Mouse (Mus musculus) heart, postnatal 36 days (tissue): ENCODE measurements around the gene Tmed1. TPM values are rescaled to one million over a fixed set of nuclear protein-coding genes. Genes with fewer than 3 reads are reported as not detected.
A peak's percentile ranks its signal among the peaks of the same experiment; 100 is the strongest.
"Not testable (repeated sequence)": the region's sequence is repeated elsewhere in the genome, so short reads cannot be mapped to it uniquely, and the experiment has no call there.

Experiments
- DNase-seq, 2 experiments: peaks; one replicate each; pipeline ENCODE4 v3.0.0; 2021 to 2022
- intact Hi-C: fragments of 180-260 bp; cut with DNase I; formaldehyde crosslinking; loops from one replicate; pipeline ENCODE4 v1.15.1; 2025
- microRNA-seq, 2 experiments: library from miRNA; unstranded; fragments of <30 nt; microRNA quantifications; one replicate each; pipeline ENCODE4 v1.2.0; 2021; ENCODE audit warnings: borderline number of aligned reads in 2 of 2
- total RNA-seq, 2 experiments: library from RNA; stranded (reverse); gene quantifications; 2 replicates each; pipeline ENCODE4 v1.2.3; 2021

The Tmed1 gene
- total RNA-seq, 2 experiments from 2014 or later = 44.9 to 46.9 TPM

GRCm38 (mm10) chr9:21484065-21484464 lies 26.0 kb downstream of the Tmed1 start:
- intact Hi-C loops = no loop called here

GRCm38 (mm10) chr9:21477707-21478106 lies 32.3 kb downstream of the Tmed1 start:
- intact Hi-C loops = no loop called here
- no peak for DNase-seq

More at GRCm38 (mm10) chr9:21484065-21484464, 26.0 kb downstream of the Tmed1 start:
- no peak for DNase-seq

DNA sequence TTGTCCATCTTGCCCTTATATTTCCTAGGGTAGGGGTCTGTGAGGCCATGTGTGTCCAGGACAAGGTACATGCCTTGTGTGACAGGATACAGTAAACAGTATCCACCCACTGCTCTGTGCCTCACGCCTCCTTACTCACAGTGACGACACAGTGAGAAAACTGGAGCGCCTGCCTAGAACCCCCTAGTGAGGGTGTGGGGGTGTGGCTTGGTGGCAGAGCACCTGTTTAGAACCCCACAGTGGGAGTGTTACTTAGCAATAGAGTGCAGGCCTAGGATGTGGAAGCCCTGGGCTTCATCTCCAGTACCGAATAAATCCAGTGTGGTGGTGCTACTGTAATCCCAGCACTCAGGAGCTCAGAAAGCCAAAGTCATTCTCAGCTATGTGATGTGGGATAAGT lies 37.1 kb downstream of the Tmed1 start:
- intact Hi-C loops = no loop called here
- DNase-seq = no peak

GRCm38 (mm10) chr9:21469032-21470024 lies 40.7 kb downstream of the Tmed1 start:
- intact Hi-C loops = loop anchor here (1.0 to 5.0 kb wide), 3 partner anchors 58 to 157 kb away; partner anchors contain the start of genes Ap1m2, Ilf3 and Qtrt1
- peak; percentile 63 to 73 for DNase-seq

DNA sequence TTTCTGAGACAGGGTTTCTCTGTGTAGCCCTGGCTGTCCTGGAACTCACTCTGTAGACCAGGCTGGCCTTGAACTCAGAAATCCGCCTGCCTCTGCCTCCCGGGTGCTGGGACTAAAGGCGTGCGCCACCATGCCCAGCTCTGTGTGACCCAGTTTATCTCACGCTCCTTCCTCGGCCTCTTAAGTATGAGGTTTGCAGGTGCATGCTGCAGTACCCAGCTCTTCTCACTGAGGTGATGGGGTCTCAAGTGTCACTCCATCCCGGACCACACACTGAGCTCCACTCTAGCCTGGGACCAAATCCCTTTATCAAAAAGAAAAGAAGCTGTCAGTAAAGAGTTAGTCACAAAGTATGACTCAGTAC lies 45.5 kb downstream of the Tmed1 start:
- DNase-seq, intact Hi-C loops: not testable (repeated sequence)

DNA sequence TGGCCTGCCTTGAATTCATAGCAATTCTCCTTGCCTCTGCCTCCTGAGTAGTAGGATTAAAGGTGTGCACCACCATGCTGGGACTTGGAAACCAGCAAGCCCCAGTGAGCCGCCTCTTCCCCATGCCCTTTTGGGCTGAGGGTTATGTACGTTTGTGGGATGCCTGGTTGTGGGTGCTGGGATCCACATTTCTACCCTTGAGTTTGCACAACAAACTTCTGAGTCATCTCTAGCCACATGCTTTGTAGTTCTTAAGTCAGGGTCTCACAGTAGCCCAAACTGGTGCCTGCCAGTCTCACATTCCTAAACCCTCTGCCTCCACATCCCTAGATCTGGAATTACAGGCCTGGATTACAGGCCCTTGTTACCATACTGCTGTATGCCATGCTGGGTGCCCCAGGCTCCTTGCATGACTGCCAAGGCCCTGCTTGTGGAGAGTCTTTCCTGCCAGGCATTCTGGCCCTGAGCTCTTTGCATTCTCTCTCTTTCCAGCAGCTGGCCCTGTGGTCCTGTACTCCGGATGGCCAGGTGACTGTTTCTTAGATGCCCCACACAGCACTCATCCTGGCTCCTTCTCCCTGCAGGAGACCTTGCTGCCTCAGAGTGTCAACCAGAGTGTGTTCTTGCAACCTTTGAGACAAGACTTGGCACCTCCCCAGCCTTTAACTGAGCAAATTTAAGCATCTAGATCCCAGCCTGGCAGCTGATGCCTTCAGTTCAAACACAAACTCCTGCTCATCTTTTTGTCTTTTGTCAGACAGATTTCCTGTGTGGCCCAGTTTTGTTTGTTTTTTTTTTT lies 46.1 kb downstream of the Tmed1 start:
- DNase-seq = no peak
- intact Hi-C loops = loop anchor here (2.0 kb wide), 1 partner anchor 35 kb away; no protein-coding TSS in a partner anchor

- DNase-seq = peak; percentile 57 to 72
- intact Hi-C loops = loop anchor here (2.0 kb wide), 1 partner anchor 34 kb away; no protein-coding TSS in a partner anchor
Measured at GRCm38 (mm10) chr9:21463138-21463590, 46.9 kb downstream of the Tmed1 start.

- no peak for DNase-seq
- intact Hi-C loops = no loop called here
Measured at GRCm38 (mm10) chr9:21460400-21460940, 49.6 kb downstream of the Tmed1 start.

DNA sequence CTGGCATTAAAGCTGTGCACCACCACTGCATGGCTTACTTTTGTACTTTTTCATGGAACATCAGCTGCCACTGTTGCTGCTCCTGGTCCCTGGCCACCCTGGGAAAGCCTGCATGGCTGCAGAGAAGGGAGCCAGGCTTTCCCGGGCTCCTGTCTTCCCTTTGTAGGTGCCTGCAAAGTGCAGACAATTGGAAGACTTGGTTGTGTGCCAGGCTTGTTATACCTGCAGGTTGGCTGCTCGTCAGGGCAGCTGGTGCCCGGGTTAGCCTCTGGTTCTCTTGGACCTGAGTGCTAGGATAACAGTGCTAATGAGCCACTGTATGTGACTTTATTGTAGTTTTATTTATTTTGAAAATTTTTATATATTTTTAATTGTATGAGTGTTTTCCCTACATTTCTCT lies 51.2 kb downstream of the Tmed1 start:
- no peak for DNase-seq
- intact Hi-C loops = no loop called here

Small RNA genes lying within 50 kb of the gene (microRNA-seq; reads per million reads assigned to microRNA genes)
- gene Mir199a-1 = 0 reads per million in 2 experiments

Other genes with a start within 250 kb of the Tmed1 start
- gene Atg4d, start 245.0 kb downstream of the Tmed1 start, total RNA-seq = 10 to 100 TPM; 78.0 to 99.6 TPM
- gene Kri1, start 222.3 kb downstream of the Tmed1 start, total RNA-seq = 10 to 100 TPM; 16.5 to 18.0 TPM
- 10 to 100 TPM; 15.9 to 18.4 TPM for gene Cdkn2d, start 218.8 kb downstream of the Tmed1 start, total RNA-seq
- gene Ap1m2, start 197.9 kb downstream of the Tmed1 start, total RNA-seq = not detected
- 100 to 1,000 TPM; 118 to 124 TPM for gene Slc44a2, start 189.6 kb downstream of the Tmed1 start, total RNA-seq
- gene Ilf3, start 142.4 kb downstream of the Tmed1 start, total RNA-seq = 10 to 100 TPM; 28.9 to 29.0 TPM
- gene Qtrt1, start 98.4 kb downstream of the Tmed1 start, total RNA-seq = 1 to 10 TPM; 8.0 to 9.5 TPM
- gene Dnm2, start 85.3 kb downstream of the Tmed1 start, total RNA-seq = 10 to 100 TPM; 63.9 to 72.4 TPM
- 1 to 10 TPM; 1.8 to 2.0 TPM for gene AB124611, start 15.9 kb upstream of the Tmed1 start, total RNA-seq
- gene Carm1, start 36.6 kb upstream of the Tmed1 start, total RNA-seq = 10 to 100 TPM; 56.9 to 65.4 TPM
- 10 to 100 TPM; 59.8 TPM for gene Timm29, start 82.5 kb upstream of the Tmed1 start, total RNA-seq
- 1 to 10 TPM; 7.3 to 8.0 TPM for gene Yipf2, start 82.6 kb upstream of the Tmed1 start, total RNA-seq
- gene Smarca4, start 105.9 kb upstream of the Tmed1 start, total RNA-seq = 10 to 100 TPM; 48.6 to 51.4 TPM
- gene Ldlr, start 213.2 kb upstream of the Tmed1 start, total RNA-seq = 1 to 10 TPM; 2.2 to 3.4 TPM